Mouse (Mus musculus): ENCODE results near the gene Rras.

Gene Rras

DNA sequence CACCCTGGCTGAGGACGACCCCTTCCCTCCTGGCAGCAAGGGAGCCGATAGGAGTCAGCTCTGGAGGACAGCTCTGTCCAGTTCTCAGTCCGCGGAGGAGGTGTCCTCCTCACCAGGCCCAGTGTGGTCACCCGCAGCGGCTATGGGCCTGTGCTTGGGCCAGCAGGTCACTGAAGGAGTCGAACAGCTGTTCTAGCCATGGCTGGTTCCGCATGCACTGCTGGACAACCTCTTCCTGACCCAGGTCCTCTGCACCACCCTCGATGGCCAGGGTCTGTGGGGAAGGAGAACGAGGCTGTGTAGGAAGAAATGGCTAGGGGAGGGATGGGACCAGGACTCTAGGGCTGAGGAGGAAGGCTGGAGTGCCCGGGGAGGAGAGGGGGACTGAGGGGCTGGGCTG, 10.6 kb downstream of the Rras start:
- no peak for DNase-seq

DNA sequence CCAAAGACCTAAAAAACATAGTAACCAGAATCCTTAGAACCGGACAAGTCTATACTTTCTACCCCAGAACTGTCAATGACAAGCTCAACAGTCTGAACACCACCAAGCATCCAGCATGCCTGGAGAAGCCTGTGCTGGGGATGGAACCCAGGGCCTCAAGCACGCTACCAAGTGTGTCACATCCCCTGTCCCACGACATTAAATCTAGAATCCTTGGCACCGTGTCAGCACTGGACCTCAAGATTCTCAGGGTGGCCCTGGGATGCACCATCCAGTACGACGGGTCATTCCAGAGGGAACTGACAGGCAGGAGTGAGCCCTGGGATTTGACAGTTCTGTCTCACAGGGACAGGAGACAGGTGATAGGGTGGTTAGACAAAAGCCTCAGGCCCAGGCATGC, 12.2 kb downstream of the Rras start:
- DNase-seq, result no peak

DNA sequence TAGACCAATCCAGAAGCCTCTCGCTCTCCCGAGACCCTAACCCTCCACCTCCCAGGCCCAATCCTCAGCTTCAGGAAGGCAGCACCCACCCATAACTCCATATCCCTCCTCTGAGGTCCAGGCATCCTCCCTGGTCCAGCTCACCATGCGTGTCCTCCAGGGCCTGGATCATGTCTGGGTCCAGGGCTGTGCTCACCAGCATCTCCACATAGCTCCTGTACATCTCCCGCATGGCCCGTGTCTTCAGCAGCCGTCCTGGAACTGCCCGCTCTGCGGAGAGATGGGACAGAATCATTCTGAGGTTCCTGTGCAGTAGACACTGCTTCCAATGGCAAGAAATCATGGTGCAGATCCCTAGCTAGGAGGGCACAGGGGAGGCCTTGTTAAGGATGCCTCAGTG, 13.1 kb downstream of the Rras start:
- DNase-seq, result no peak

DNA sequence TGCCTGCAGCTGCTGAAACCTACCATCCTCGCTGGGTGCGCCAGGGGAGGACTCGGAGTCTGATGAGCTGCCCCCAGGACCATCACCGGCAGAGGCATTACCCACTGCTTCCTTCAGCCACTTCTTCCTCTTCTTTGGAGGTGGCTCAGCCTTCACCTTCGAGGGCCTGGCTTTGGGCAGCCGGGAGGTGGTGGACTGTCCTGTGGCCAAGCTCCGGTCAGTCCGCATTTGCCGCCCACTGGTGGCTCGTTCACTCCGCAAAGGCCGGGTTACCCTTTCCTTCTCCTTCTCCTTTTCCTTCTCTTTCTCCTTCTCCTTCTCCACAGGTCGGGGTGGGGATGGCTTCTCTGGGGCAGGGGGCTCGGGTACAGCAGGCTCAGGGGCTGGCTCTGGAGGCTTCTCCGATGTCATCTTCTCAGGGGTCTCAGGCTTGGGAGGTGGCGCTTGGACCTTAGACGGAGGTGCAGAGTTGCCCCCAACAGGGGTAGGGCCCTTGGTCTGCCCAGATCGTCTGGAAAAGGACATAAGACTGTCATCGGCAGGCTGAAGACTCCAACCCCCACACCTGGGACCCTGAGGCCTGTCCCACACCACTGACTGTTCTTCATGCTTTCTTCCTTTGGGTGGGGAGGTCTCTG, 16.1 kb downstream of the Rras start:
- no peak for DNase-seq

DNA sequence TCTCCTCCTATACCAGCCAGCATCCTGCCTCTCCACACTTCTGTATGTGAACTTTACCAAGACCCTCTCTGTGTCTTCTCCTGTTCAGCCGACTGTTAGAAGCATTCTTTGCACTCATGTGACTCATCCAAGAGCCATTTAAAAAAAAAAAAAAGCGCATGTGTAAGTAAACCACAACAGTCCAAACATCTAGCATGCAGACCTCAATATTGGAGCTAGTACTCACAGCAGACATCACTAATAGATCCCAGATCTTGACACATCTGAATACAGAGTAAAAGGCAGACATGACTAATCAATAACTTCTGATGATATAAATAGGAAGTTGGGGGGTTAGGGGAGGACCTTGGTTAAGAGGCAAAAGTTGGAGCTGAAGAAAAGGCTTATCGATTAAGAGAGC, 17.9 kb downstream of the Rras start:
- DNase-seq, result no peak

DNA sequence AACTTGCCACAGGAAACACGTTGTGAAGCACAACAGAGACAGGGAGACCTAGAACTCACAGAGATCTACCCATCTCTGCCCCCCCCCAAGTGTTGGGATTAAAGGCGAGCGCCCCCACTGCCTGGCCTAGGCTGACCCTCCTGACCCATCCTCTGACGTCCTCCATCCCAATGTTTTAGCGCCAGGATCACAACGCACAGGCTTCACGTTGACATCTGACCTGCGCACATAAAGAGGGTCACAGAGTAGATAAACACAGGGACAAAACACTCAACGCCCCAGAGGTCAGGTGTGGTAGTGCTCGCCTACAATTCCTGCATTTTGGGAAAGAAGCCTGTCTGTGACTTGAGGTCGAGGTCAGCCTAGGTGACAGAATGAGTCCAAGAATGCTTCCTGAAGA, 18.9 kb downstream of the Rras start:
- no peak for DNase-seq

DNA sequence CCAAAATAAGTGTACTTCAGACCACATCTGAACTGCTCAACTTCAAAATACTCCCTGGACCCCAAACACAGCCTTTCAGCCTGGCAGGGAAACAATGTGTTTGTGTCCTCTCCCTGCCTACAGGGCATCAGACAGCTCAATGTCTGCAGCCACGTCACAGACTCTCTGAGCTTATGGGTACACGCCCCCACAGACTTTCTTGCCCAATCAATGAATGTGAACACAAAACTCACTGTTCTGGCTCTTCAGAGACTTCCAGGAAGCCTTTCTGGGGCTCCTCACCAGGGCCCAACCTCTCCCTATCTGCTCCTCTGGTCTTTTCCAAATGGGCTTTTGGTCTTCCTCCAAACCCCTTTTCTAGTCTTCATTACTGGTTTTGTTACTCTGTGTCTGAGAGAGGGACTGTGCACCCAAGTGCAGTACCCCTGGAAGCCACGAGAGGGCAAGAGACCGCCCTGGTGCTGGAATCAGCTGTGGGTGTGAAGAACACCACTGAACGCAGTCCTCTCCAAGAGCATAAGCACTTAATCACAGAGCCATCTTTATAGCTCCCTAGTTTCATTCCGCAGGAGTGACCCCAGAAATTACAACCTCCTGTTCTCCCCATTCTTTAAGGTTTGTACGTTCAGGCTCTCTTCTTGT, 20.1 kb downstream of the Rras start:
- peak; percentile 82 for DNase-seq

DNA sequence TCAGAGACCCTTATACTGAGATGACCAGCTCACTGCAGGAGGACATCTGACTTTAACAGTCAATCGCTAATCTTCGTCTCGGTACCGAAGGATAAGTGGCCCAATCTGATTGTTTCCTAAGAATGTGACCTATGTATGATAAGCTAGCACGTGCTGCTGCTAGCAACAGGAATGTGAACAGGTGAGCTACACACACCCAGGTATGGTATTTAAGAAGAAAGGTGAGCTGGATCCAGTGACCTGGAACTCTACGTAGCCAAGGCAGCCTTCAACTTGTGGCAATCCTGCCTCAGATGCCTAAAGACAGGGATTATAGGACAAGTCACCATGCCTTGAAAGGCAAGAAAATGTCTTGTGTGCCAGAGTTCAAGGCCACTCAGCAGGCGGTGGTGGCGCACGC, 20.6 kb downstream of the Rras start:
- no peak for DNase-seq

DNA sequence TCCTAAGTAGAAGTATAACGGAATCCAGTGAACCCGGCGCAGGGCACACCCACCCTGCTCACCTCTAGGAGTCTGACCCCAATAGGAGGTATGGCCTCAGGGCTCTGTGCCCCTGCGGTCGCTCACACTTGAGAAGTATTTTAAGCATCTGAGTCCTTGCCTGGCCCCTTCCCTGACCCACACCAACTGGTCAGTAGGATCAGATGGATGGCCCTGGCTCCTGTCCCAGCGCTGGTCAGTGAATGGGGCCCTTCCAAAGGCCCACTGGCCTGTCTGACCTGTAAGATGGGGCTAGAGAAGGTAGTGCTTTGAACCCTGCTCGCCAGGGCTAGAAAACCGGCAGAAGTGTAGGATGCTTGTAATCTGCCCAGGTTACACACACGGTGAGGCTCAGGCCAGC, 23.1 kb downstream of the Rras start:
- no peak for DNase-seq

DNA sequence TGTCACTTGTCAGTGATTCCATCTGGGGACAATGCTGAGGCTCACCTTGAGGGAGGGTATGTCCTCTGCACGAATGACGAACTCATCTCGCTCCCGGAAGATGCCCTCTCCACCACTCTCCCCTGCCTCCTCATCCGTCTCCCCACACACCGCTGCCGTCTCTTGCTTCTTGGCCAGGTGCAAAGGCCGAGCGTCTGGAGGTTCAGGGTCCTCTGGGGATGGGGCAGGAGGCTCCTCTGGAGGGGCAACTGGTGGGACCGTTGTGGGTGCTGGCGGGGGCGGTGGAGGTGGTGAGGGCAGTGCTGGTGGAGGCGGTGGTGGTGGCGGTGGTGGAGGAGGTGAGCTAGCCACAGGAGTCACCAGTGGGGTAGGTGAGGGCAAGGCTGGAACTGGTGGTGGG, 25.5 kb downstream of the Rras start:
- DNase-seq, result no peak

DNA sequence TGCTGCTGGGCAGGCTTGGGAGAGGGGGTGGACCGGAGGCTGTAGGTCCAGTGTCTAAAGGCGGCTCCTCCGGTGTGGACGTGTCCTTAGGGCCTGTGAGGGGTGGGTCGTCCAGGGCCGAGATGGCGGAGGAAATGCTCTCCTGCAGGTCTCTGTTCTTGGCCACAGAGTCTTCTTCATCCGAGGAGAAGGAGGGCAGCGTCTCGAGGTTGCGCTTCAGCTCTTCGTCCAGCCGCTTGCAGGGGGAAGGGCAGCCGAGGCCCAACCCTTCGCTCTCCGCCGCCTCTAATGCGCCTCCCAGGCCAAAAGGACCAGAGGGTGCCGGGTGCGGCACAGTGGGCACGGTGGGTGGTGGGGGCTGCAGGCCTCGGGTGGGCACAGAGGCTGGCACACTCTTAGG, 28.0 kb downstream of the Rras start:
- DNase-seq, result no peak

DNA sequence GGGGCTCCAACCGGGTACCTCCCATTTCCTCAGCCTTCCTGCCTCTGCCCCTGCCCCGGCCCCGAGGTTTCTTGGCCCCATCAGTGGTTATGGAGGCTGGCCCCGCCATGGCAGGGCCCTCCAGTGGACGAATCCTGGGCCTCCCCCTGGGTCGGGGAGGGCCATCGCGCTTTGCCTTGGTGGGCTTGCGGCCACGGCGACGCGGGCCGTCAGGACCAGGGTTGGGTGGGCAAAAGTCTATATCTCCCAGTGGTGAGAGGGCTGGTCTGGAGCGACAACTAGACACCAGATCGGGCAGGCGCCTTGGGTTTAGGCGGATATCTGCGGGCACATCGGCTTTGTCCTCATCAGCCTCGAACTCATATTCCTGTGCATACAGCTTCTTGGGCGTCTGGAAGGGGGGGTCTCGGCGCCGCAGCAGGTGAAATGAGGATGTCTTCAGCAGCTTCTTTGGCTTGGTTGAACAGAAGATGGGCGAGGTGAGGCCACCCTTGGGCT, 29.1 kb downstream of the Rras start:
- no peak for DNase-seq

DNA sequence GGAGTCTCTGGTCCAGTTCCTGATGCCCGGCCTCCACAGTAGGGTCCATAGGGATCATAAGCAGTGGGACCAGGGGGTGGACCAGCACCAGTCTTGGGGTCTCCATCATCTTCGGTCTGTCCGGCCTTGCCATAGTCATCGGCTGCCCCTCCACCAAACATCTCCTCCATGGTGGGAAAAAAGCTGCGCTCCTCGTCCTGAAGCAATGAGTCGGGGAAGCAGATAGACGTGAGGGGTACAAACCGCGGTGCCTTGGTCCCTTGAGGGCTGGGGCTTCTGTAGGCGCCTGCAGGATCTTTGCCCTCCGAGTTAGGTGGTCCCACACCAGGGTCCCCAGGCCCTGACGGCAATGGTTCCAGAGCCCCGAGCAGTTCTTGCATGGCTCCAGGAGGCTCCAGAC, 29.7 kb downstream of the Rras start:
- DNase-seq, result no peak

DNA sequence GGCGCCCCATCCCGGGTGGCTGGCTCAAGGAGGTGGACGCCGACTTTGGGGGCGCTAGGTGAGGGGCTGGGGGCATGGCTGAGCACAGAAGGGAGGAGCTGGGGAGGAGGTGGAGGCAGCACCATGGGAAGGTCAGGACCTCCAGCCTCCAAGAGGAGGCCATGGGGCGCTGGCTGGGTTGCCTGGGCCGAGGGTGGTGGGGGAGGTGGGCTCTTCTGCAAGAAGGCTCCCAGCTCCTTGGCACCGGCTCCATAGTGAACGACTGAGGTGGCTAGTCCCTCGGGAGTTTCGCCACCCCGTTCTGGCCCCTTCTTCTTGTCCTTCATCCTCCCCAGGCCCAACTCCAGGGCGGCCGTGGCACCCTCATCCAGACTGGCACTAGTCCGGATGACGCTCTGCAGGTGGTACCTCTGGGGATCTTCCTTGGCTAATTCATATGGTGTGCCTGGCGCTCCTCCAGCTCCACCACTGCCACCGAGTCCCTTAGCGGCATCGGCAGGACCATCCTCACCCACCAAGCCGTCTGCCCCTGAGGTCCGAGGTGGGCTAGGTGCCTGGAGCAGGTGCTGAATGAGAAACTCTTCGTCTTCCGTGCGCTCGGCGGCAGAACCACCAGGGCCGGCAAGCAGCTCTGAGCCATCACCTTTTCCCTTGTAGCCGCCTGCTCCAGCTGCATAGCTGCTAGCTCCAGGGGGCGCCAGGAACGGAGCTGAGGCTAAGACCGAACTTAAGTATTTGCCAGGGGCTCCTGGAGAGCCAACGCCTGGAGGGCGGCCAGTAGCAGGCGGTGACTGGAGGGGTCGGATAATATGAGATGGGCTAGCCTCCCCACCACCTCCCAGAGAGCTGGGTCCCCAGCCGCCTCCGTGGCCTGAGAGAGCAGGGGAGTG, 30.5 kb downstream of the Rras start:
- no peak for DNase-seq

DNA sequence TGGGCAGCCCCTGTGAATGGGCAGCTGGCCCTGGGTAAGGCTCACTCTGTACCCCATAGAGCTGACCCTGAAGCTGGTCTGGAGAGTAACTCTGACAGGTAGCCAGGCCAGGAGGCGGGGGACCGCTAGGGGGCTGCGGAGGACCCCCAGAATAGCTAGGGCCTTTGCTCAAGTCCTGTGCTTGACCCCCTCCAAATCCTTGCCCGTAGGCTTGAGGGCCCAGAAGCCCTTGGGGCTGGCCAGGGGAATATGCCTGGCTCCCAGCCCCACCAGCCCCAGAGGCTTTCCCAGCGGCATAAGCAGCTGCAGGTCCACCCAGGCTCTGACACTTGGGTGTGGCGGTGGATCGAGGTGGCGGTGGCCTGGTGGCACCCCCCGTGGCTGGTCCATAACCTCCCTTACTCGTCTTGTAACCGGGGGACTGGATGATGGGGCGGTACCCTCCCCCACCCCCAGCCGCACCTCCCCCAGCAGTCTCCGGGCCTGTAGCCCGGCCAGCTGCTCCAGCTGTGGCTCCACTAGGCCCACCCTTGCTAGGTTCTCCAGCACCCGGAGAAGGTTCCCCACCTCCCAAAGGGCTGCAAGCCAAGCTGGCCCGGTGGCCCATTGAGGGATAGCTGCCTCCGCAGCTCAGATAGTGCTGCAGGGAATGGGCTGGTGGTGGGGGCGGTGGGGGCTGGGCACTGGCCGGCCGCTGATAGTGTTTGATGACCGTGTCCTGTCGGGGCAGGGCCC, 31.3 kb downstream of the Rras start:
- DNase-seq, result no peak

DNA sequence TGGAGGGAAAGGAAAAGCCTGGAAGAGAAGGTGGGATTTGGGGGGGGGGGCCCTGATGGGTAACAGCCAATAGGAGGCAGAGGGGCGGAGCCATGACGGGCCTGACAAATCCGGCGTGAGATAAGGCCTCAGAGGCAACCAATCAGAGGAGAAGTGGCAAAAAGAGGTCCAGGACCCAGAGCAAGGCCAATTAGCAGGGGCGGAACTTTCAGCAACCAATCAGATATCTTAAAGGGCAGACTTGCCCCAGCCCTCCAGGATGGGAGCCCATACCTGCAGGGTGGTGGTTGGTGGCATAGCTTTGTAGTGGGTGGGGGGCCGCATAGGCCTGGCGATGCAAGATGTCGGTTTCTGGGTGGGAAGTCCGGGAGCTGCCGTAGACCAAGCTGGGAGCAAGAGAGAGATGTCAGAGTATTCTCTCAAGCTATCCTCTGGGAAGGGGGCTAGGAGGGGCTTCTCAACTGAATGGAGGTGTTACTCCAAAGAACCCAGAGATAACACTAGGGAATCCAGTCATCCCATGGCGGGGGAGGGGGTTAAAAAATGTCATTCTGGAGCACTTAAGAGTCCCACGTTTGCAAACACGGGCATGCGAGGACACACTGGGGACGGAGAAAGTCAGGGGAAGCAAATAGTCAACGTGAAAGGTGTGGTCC, 33.3 kb downstream of the Rras start:
- peak; percentile 49 for DNase-seq

DNA sequence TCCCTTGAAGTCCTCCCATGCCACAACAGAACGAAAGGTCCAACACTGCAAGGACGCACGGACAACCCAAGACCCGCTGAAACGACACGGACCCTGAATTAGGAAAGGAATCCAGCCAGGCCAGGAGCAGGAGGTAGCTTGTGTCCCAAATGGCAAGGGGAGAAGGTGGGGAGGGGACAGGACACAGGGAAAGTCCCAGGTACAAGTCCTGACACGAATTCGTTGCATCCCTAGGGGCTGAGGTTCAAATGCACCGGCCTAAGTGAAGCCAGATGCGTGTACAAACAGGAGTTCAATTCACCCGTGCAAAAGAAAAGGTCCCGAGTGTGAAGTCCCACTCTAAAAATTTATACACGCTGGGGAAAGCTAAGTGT, 33.8 kb downstream of the Rras start:
- DNase-seq, result no peak

DNA sequence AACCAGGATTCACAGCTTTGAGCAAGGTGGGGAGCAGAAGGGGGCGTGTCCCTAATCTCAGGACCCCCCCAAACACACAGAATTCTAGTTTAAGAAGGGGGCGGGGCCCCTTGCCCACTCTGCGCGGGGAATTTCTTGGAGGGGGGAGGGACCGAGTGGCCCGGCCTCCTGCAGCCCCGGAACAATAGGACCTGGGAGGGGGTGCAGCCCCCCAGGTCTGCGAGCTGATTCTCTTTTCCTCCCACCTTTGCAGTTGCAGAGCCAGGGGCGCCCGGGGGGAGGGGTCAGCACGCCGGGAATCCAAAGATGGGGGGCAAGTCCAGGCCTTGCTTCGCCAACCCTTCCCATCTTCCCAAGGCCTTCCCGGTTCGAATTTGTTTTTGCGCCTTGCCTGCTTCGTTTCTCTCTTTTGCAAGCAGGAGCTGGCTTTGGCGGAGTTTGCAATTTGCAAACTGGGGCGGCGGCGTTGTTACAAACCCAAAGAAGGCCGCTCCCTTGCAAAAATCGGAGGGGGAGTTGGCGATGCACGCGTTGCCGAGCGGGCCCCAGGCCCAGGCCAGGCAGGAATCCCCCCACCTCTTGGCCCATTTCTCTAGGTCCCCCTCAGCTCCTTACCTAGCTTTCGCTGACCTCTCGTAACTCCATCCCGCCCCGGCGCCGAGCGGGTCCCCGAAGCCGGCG, 34.6 kb downstream of the Rras start:
- DNase-seq, result peak; percentile 47

DNA sequence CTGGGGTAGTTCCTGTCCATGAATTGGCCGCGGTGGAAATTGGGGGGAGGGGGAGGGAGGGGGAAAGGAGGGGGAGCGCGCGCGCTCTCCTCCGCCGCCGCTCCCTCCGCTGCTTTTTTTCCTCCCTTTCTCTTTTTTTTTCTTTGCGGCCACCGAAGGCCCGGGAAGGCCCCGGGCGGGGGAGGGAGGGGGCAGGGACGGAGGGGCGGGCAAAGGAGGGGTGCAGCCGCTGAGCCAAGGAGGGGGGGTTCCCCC, 35.0 kb downstream of the Rras start, which contains the start of gene Prr12:
Prr12 (minus strand) TSS at position 20 of the 255 bp plus-strand sequence.
- no peak for DNase-seq

DNA sequence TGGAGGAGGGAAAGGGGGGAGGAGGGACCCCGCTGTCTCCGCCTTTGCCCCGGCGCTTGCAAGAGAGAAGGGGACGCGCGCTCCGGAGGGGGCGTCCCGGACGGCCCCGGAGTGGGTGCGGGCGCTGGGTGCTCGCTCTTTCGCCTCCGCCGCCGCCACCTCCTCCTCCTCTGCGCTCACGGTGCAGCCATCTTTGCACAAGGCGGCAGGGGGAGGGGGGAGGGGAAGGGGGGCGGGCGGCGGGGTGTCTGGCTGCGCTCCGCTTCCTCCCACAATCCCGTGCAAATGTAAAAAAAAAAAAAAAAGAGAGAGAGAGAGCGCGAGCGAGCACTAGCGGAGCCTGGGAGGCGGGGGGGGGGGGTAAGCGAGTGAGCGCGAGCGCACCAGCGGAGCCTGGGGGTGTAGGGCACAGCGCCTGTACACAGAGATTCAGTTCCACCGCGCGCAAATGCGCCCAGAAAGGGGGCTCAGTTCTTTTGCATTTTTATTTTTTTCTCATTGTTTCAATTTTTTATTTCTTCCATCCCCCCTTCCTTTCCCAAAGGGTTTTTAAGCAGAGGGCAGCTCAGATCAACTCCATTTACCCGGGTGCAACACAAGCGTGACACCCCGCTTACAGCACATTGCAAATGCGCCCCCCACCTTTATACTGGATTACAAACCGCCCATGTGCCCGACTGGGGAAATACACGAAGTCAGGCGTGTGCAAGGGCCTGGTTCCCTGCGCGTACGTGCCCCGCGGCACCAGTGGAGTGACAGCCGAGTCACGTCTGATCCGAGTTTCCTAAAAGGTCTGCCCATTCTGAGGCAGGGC, 35.6 kb downstream of the Rras start:
- peak; percentile 86 for DNase-seq

DNA sequence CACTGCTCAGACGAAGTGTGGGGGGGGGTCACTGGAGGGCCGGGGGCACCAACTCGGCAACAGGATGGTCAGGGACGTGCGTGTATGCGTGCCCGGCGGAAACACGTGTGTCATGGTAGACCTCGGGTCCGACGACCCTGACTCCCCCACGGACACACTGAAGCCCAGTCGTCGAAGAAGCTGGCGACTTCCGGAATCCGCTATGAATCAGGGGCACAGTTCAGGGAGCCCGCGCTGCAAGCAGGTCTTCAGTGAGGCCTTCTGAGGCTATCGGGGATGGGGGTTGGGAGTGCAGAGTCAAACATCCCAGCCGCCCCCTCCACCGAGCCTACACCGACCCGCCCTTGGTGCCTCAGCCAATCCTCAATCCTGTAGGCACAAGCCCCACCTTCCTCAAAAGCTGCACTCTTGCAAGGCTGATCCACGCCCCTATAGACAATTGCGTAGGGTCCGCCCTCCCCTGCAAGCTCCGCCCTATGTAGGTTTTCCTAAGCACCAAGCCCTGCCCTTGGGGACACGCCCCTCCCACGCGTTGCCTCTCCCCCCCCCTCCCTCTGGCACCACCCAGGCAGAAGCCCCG, 36.3 kb downstream of the Rras start:
- DNase-seq, result peak; percentile 96
